Mouse (Mus musculus) CD4-positive, CD25-positive, alpha-beta regulatory T cell, adult 2 months (primary cell): Measurements from ENCODE around the gene Pla2g10.
"Not testable (repeated sequence)": the region's sequence is repeated elsewhere in the genome, so short reads cannot be mapped to it uniquely, and the experiment has no call there.

Experiments
- DNase-seq: peaks from one replicate; pipeline ENCODE4 v3.0.0-alpha.2; 2012; ENCODE audit warnings: low read depth, low spot score

Pla2g10 gene

DNA sequence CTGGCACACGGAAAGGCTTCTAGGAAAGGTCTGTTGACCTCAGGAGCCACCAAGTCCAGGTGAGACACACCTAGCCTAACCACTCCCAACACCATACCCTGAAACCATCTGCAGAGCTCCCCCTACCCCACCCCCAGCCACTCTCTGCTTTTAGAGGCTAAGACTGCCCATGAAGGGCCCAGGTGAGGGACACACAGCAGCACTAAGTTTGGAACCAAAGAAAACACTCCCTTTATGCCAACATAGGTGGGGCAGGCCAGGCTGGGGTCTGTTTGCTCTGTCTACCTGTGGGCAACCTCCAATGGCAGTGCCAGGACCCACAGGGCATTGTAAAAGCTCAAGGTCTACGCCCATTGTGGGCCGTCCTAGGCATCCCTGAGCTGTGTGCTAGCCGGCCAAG lies 1.4 kb downstream of the Pla2g10 start:
- no peak for DNase-seq

DNA sequence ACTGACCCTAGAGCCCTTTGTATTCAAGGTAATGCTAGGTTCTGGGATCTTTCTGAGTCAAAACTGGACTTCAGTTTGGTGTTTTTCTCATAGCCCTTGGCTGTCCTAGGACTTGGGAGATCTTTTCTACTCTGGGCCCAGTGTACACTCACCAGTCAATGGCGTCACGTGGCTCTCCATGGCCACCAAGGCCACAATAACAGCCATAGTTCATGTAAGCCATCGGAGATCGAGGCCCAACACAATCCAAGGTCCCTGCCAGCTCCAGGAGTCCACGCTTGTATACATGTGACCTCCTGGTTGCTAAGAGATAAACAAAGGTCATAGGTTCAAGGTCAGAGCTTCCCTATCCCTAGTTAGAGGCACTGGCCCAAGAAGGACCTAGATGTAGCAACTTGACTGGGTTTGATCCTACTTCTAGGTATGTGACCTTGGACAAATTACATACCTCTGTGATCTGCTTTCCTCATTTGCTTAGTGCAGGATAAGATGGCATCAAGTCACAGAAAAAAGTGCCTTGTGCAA lies 2.9 kb downstream of the Pla2g10 start:
- DNase-seq: no peak

DNA sequence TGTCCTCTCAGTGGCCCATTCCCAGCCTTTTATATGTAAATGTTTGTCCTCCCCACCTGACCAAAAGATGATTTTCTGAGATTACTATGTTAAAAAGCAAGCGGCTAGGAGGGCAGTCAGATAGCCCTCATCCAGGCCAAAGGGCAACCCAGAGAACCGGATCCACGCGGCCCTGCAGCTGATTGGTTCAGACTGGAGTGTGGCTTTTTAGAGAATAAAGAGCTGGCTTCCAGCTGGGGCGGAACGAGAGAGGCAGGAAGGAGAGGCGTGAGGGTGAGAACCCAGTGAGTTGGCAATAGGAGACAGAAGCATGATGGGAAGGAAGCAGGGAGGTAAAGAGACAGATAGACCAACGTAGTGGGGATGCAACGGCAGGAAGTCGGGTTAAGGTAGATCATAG lies 7.8 kb downstream of the Pla2g10 start:
- no peak for DNase-seq

DNA sequence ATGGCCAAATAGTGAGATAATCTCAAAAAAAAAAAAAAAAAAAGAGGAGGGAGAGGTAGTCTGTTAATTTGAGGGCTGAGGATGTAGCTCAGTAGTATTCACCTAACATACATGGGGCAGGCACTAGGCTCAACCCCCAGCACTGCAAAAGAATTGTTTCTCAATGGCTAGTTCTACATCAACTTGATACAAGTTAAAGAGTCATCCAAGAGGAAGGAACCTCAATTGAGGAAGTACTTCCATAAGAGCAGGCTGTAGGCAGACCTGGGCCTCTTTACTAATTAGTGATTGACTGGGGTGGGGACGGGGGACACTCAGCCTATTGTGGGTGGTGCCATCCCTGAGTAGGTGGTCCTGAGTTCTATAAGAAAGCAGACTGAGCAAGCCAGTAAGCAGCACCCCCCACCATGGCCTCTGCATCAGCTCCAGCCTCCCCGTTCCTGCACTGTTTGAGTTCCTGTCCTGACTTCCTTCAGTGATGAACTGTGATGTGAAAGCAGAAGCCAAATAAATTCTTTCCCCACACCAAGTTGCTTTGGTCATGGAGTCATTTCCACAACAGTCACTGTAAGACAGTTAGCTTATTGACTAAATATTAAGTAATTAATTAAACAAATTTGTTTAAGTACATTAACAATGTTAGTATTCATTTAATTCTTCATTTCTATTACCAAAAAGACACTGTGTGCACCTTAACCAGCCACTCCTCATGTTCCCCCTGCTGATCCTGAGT lies 13.8 kb downstream of the Pla2g10 start:
- DNase-seq: no peak

- no peak for DNase-seq
These were observed 15.9 kb downstream of the Pla2g10 start for GRCm38 (mm10) chr16:13714910-13715309.

- DNase-seq: no peak
These were observed 26.1 kb downstream of the Pla2g10 start for GRCm38 (mm10) chr16:13704676-13705075.

- no peak for DNase-seq
These were observed 28.6 kb downstream of the Pla2g10 start for GRCm38 (mm10) chr16:13702184-13702583.

DNA sequence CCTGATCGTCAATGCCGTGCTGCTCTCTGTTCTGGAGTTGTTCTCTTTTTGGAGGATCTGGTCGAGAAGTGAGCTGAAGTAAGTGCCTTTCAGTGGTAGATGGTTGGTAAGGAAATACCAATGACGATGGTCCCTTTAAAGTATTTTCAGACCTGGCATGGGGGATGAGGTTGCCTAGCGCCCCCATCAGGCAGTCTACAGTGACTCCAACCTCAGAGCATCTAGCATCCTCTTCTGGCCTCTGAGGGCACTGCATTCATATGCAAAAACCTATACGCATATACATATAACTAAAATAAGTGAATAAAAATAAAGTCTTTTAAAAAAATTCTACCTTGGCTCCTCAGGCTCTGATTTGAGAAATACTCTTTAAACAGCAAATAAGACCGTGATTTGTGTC lies 31.8 kb downstream of the Pla2g10 start:
- DNase-seq: peak; percentile 31

GRCm38 (mm10) chr16:13678601-13679319 lies 52.0 kb downstream of the Pla2g10 start:
- no peak for DNase-seq

- no peak for DNase-seq
These were observed 56.3 kb downstream of the Pla2g10 start for GRCm38 (mm10) chr16:13674511-13674910.

DNA sequence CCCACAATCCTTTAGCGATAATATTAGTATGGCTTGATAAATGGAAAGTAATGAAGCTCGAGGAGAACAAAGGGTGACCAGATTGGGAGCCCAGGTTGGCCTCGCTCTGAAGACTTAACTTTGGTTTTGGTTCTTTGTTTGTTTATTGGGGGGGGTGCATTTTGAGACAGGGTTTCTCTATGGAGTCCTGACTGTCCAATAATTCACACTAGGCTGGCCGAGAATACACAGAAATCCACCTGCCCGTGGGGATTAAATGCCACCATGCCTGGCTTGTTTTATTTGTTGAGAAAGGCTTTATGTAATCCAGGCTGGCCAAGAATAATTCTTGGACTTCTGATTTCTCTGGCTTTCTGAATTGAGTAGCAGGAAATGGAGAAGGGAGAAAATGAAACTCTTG lies 57.7 kb downstream of the Pla2g10 start:
- DNase-seq: no peak

DNA sequence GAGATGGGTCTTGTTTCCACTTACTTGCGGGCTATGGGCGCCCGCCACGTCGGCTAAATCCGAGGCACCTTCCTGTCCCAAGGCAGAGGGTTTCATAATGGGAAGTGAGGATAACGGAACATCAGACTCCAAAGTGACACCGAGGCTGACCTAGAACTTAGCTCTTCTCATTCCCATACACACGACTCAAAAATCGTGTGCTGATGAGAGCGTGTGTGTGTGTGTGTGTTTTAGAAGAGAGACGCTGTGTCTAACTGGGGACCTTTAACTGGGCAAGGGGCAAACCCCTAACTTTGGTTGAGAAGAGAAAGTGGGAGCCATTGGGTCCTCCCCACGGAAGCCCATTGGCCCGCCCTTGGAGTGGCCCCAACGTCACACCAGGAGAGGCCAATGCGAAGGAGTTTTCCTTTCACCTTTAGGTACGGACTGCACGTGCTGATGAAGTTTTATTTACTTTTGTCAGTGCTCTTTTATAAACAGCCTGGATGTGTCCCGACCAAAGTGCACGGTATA lies 58.3 kb downstream of the Pla2g10 start:
- peak; percentile 86 for DNase-seq

- peak; percentile 97 for DNase-seq
These were observed 58.9 kb downstream of the Pla2g10 start, which contains the start of the genes Bfar and 3110001I22Rik for GRCm38 (mm10) chr16:13671685-13672385. TSS of gene Bfar (plus strand) at chr16:13671858. TSS of gene 3110001I22Rik (plus strand) at chr16:13671929.

DNA sequence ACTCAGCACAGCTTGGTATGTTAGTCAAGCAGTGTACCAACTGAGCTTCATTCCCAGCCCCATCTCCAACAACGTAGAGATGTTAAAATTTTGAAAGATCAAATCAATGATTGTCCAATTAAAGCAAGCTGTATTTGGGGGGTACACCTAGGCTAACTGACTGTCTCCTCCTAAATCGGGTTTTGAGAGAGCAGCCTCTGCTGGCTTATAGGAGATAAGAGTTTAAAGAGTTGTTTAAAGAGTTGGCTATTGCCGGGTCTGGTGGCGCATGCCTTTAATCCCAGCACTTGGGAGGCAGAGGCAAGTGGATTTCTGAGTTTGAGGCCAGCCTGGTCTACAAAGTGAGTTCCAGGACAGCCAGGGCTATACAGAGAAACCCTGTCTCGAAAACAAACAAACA lies 59.9 kb downstream of the Pla2g10 start:
- not testable (repeated sequence) for DNase-seq

DNA sequence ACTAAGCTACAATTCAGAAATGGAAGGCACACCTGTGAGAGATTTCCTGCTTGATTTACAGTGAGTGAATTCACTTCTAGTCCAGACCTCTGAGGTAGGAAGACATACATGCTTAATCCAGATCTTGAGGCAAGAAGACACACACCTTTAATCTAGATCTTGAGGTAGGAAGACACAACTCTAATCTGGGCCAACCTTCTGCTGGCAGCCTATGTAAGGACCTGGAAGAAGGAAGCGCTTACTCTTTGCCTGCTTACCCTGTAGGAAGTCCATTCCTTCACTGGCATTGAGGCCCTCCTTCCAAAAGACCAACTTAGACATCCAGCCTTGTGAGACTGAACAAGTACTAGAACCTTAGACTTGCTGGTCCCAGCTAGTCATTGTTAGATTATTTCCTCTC lies 61.5 kb downstream of the Pla2g10 start:
- no peak for DNase-seq

GRCm38 (mm10) chr16:13668402-13669108 lies 62.2 kb downstream of the Pla2g10 start:
- DNase-seq: no peak

DNA sequence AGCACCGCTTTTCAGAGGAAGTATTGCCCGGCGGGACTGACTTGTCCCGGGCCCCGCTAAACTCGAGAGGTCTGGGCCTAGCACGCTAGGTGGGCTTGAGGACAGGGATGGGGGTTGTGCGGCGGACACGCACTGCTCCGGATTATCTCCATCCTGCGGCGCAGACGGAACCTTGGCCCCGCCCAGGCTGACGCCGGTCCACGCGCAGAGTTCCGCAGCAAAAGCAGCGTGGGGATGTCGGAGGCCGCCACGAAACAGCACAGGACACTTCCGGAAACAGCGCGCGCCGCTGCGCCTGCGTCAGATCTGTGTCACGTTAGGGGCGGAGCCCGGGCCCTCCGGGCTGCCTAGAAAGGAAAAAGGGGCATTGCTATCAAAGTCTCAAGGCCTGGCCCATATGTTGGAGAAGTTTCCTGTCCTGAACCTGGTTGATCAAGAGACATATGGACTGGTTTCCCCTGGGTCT lies 62.9 kb downstream of the Pla2g10 start, which contains the start of gene Parn:
Parn (minus strand) TSS at position 293 of the 466 bp plus-strand sequence.
- DNase-seq: peak; percentile 98
